12 mouse cellular contexts compared by ENCODE assay signal in the genomic region with DNA sequence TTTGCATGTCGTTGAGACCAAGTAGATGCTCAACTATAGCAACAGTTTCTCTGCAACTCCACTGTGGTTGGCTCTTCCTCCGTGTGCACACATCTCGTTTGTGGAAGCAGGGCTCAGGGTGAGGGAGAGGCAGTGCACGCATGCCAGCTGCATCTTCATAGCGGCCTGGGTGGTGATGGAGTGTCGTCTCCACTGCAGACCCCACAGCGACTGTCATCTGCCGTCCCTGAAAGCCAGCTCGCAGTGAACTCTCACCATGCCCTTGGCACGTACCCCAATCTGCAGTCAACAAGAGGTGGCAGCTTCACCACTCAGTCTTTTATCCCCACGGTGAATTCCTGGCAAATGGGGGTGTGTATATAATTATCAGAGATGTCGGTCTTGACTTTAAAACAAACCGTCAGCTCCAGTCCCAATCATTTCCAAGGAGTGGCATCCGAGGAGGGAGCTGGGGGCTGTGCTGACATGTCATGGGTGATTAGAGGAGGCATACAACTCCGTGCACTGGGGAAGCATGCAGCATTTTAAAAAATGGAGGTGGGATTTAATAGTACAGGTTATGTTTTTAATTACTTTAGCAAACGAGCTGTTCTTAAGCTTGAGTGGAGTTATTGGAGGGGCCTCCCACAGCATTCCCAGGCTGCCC. TPM values are rescaled to one million over a fixed set of nuclear protein-coding genes. Genes with fewer than 3 reads are reported as not detected.
"Had no signal": no experiment of that assay in that cellular context is flagged by ENCODE, and none has a peak within 500 bp of the region (broad histone marks: within the 10 kb centered on the region; RNA-seq: fewer than 3 reads in every experiment).

No protein-coding gene starts in this region.

- H3K27me3 ChIP-seq: limb, embryonic 15.5 days; liver, embryonic 12.5 days had no signal

- H3K9me3 ChIP-seq: kidney, embryonic 15.5 days; limb, embryonic 15.5 days; liver, embryonic 12.5 days; neural tube, embryonic 12.5 days had no signal

- H3K9ac ChIP-seq: kidney, embryonic 15.5 days; limb, embryonic 15.5 days; liver, embryonic 12.5 days; lung, embryonic 14.5 days; neural tube, embryonic 12.5 days had no signal

- ATAC-seq: liver, embryonic 12.5 days had no signal

- DNase-seq: kidney, postnatal 14 days; lung, embryonic 14.5 days; lung, postnatal 10 days; lung, postnatal 4 days; thymus, postnatal 4 days had no signal

- H3K4me1 ChIP-seq: kidney, embryonic 15.5 days; limb, embryonic 15.5 days; liver, embryonic 12.5 days; neural tube, embryonic 12.5 days had no signal

- H3K4me3 ChIP-seq: kidney, embryonic 15.5 days; limb, embryonic 15.5 days; liver, embryonic 12.5 days; neural tube, embryonic 12.5 days had no signal

- H3K27ac ChIP-seq: kidney, embryonic 15.5 days; limb, embryonic 15.5 days; liver, embryonic 12.5 days; neural tube, embryonic 12.5 days; stomach, postnatal 0 days had no signal

- H3K4me2 ChIP-seq: kidney, embryonic 15.5 days; limb, embryonic 15.5 days; liver, embryonic 12.5 days; lung, embryonic 14.5 days; neural tube, embryonic 12.5 days had no signal

- H3K36me3 ChIP-seq: kidney, embryonic 15.5 days; limb, embryonic 15.5 days; liver, embryonic 12.5 days; neural tube, embryonic 12.5 days had no signal

RNA-seq across cellular contexts. Expression of a gene that starts 40.7 kb away (rescaled TPM):
- total RNA-seq: megakaryocyte-erythroid progenitor cell, adult 5-6 weeks; neutrophil, adult 5-6 weeks had no signal
